Mouse (Mus musculus) liver, postnatal 0 days (tissue): ENCODE data around the gene Rtl10.

Experiments
- CTCF ChIP-seq: sonication (generic); IDR thresholded peaks from 2 replicates; pipeline ENCODE4 v1.5.1; 2016; ENCODE audit warnings: antibody characterized with exemption, low read depth
- EP300 ChIP-seq: IDR thresholded peaks from 2 replicates; pipeline ENCODE4 v1.6.1; 2016; ENCODE audit warnings: antibody characterized with exemption, low read depth, mild to moderate bottlenecking

DNA sequence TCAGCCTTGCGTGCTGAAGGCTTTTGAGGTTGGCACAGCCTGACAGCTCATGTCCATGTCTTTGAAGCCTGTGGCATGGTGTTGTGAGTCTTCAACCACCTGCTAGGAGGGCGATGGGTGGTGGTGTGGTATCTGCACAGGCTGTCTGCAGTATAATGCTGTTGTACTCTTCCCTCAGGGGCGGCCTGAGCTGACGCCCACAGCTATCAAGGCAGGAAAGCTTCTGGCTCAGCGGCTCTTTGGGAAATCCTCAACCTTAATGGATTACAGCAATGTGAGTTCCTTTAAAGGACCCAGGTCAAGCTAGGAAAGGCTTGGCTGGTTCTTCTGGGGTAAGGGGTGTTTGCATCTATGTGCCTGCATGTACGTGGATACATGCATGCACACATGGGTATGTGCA, 26.7 kb upstream of the Rtl10 start:
- TF ChIP-seq CTCF (no peak), EP300 (no peak)
